Mouse (Mus musculus) midbrain, embryonic 14.5 days (tissue): ENCODE measurements around the gene Gm20716. TPM values are rescaled to one million over a fixed set of nuclear protein-coding genes. Genes with fewer than 3 reads are reported as not detected.

ENCODE experiments used
- ATAC-seq: fragments of 200-750 bp; cut with Nextera tagmentation; 2 replicates; pipeline ENCODE4 v1.8.0; 2017; ENCODE audit warnings: moderate number of reproducible peaks, moderate library complexity; ENCODE audit not compliant: low FRiP score, low TSS enrichment
- DNase-seq: peaks from one replicate; pipeline ENCODE4 v3.0.0-alpha.2; 2015
- H3K27ac ChIP-seq: fragments of 300-500 bp; sonication (generic); replicated peaks from 2 replicates; pipeline ENCODE4 v1.5.1; 2014; ENCODE audit warnings: mild to moderate bottlenecking, low read depth, low read length, moderate library complexity
- H3K27me3 ChIP-seq: fragments of 300-500 bp; sonication (generic); 2 replicates; pipeline ENCODE4 v1.6.1; 2014; ENCODE audit warnings: low read length, control low read depth, mixed read lengths; ENCODE audit not compliant: control insufficient read depth, insufficient read depth
- H3K36me3 ChIP-seq: fragments of 300-500 bp; sonication (generic); 2 replicates; pipeline ENCODE4 v1.6.1; 2014; ENCODE audit warnings: low read length, control low read depth; ENCODE audit not compliant: control insufficient read depth, insufficient read depth
- H3K4me1 ChIP-seq: fragments of 300-500 bp; sonication (generic); 2 replicates; pipeline ENCODE4 v1.6.1; 2014; ENCODE audit warnings: mild to moderate bottlenecking, antibody characterized with exemption, low read length, control low read depth; ENCODE audit not compliant: control insufficient read depth, insufficient read depth
- H3K4me2 ChIP-seq: fragments of 300-500 bp; sonication (generic); 2 replicates; pipeline ENCODE4 v1.6.1; 2014; ENCODE audit warnings: mild to moderate bottlenecking, low read length, moderate library complexity
- H3K4me3 ChIP-seq: fragments of 300-500 bp; sonication (generic); replicated peaks from 2 replicates; pipeline ENCODE4 v1.5.1; 2014; ENCODE audit warnings: low read depth, low read length
- H3K9ac ChIP-seq: fragments of 300-500 bp; sonication (generic); replicated peaks from 2 replicates; pipeline ENCODE4 v1.6.1; 2014; ENCODE audit warnings: mild to moderate bottlenecking, low read length, moderate library complexity
- H3K9me3 ChIP-seq: fragments of 300-500 bp; sonication (generic); 2 replicates; pipeline ENCODE4 v1.6.1; 2016; ENCODE audit warnings: low read length, control low read depth, mixed read lengths; ENCODE audit not compliant: control insufficient read depth
- WGBS: fragments of 180-500 bp; shearing (Covaris S2); extraction: QIAGEN DNeasy Blood & Tissue Kit; methylation state at CpG from one replicate; pipeline ENCODE4 v1.1.7; 2014; 5-methylcytosine and 5-hydroxymethylcytosine counted together
- polyA plus RNA-seq: library from polyadenylated mRNA; unstranded; fragments of >200 nt; fragmentation: Nextera tagmentation; extraction: Ambion mirVana; gene quantifications from 2 replicates; pipeline ENCODE4 v1.2.1, GENCODE M21; 2014

Gene Gm20716
- polyA plus RNA-seq, 1 experiment from 2014 or later: 35.9 TPM

GRCm38 (mm10) chr2:168233286-168233685 is 3.1 kb upstream of the Gm20716 start:
- Histone ChIP-seq H3K36me3 (peaks cover 8% of the 10 kb centered on the region; the same call in 1 of the 2 replicates), H3K9ac (no peak overlapping the region), H3K4me3 (no peak overlapping the region), H3K4me2 (no peak overlapping the region), H3K9me3 (no peaks in the 10 kb centered on the region), H3K4me1 (peaks cover 26% of the 10 kb centered on the region), H3K27me3 (no peaks in the 10 kb centered on the region), H3K27ac (no peak overlapping the region)
- no peak for ATAC-seq
- DNase-seq: no peak
- 94% methylated on average over 5 of the region's 5 CpGs for WGBS

- no peak overlapping the region for H3K27ac ChIP-seq
- peak overlapping the region; percentile 98 for H3K4me2 ChIP-seq
- peak overlapping the region; percentile 98 for H3K4me3 ChIP-seq
- H3K9ac ChIP-seq: peak overlapping the region; percentile 88
- peaks cover 13% of the 10 kb centered on the region for H3K36me3 ChIP-seq
- WGBS: 64% methylated on average over 33 of the region's 33 CpGs
- no peaks in the 10 kb centered on the region for H3K9me3 ChIP-seq
- H3K4me1 ChIP-seq: peaks cover 30% of the 10 kb centered on the region
- DNase-seq (no peak), ATAC-seq (no peak)
- H3K27me3 ChIP-seq: no peaks in the 10 kb centered on the region
Observed at GRCm38 (mm10) chr2:168231471-168231829, 1.3 kb upstream of the Gm20716 start.

- peaks cover 30% of the 10 kb centered on the region for H3K4me1 ChIP-seq
- DNase-seq (no peak), ATAC-seq (peak; percentile 63)
- H3K4me3 ChIP-seq: peak overlapping the region; percentile 98
- peak overlapping the region; percentile 95 for H3K27ac ChIP-seq
- H3K9ac ChIP-seq: peak overlapping the region; percentile 88
- H3K36me3 ChIP-seq: peaks cover 18% of the 10 kb centered on the region
- no peaks in the 10 kb centered on the region for H3K27me3 ChIP-seq
- 4% methylated on average over 96 of the region's 105 CpGs for whole genome bisulfite sequencing
- peak overlapping the region; percentile 98 for H3K4me2 ChIP-seq
- H3K9me3 ChIP-seq: no peaks in the 10 kb centered on the region
Observed at GRCm38 (mm10) chr2:168230773-168231470, 758 bp upstream of the Gm20716 start.

- Histone ChIP-seq H3K4me1 (peaks cover 30% of the 10 kb centered on the region), H3K27me3 (no peaks in the 10 kb centered on the region), H3K9ac (peak overlapping the region; percentile 88), H3K4me3 (peak overlapping the region; percentile 98), H3K4me2 (peak overlapping the region; percentile 98), H3K36me3 (peaks cover 33% of the 10 kb centered on the region), H3K9me3 (no peaks in the 10 kb centered on the region), H3K27ac (peak overlapping the region; percentile 95)
- ATAC-seq: no peak
- peak; percentile 23 for DNase-seq
- WGBS: 21% methylated on average over 41 of the region's 41 CpGs
Observed at GRCm38 (mm10) chr2:168229116-168230025, 793 bp downstream of the Gm20716 start.

- Histone ChIP-seq H3K9me3 (no peaks in the 10 kb centered on the region), H3K9ac (no peak overlapping the region), H3K27me3 (no peaks in the 10 kb centered on the region), H3K27ac (no peak overlapping the region), H3K36me3 (peaks cover 74% of the 10 kb centered on the region), H3K4me3 (no peak overlapping the region), H3K4me1 (0 out of 2 replicates have a peak, but pooled peaks cover 4% of the 10 kb centered on the region), H3K4me2 (no peak overlapping the region)
- 90% methylated on average over 6 of the region's 6 CpGs for WGBS
- no peak for DNase-seq
- ATAC-seq: no peak
Observed at GRCm38 (mm10) chr2:168223326-168223725, 6.8 kb downstream of the Gm20716 start.

GRCm38 (mm10) chr2:168213788-168214397 is 16.3 kb downstream of the Gm20716 start:
- Histone ChIP-seq H3K9ac (no peak overlapping the region), H3K27me3 (no peaks in the 10 kb centered on the region), H3K36me3 (peaks cover 91% of the 10 kb centered on the region), H3K9me3 (no peaks in the 10 kb centered on the region), H3K27ac (no peak overlapping the region), H3K4me3 (no peak overlapping the region), H3K4me2 (no peak overlapping the region), H3K4me1 (no peaks in the 10 kb centered on the region)
- ATAC-seq (no peak), DNase-seq (no peak)
- 40% methylated on average over 5 of the region's 5 CpGs for WGBS

- WGBS: 95% methylated on average over 3 of the region's 3 CpGs
- DNase-seq (no peak), ATAC-seq (no peak)
- Histone ChIP-seq H3K9ac (peak overlapping the region; percentile 100; the same call in 1 of the 2 replicates), H3K36me3 (peaks cover 56% of the 10 kb centered on the region), H3K4me2 (peak overlapping the region; percentile 85), H3K4me1 (peaks cover 19% of the 10 kb centered on the region), H3K27me3 (no peaks in the 10 kb centered on the region), H3K4me3 (peak overlapping the region; percentile 96; the same call in 1 of the 2 replicates), H3K9me3 (no peaks in the 10 kb centered on the region), H3K27ac (peak overlapping the region; percentile 100)
Observed at GRCm38 (mm10) chr2:168207883-168208282, 22.3 kb downstream of the Gm20716 start.

GRCm38 (mm10) chr2:168206725-168207644 is 23.2 kb downstream of the Gm20716 start, which contains the start of gene Adnp:
Adnp (minus strand) TSS chr2:168207112.
- peaks cover 47% of the 10 kb centered on the region for H3K36me3 ChIP-seq
- H3K4me2 ChIP-seq: peak within 1 kb of the TSS; percentile 85
- no peaks in the 10 kb centered on the region for H3K9me3 ChIP-seq
- DNase-seq: peak; percentile 98
- peaks cover 22% of the 10 kb centered on the region for H3K4me1 ChIP-seq
- peak within 1 kb of the TSS; percentile 100 for H3K9ac ChIP-seq
- ATAC-seq: peak; percentile 90
- no peaks in the 10 kb centered on the region for H3K27me3 ChIP-seq
- peak within 1 kb of the TSS; percentile 100 for H3K27ac ChIP-seq
- WGBS: under 1% methylated on average over 68 of the region's 89 CpGs
- peak within 1 kb of the TSS; percentile 96 for H3K4me3 ChIP-seq
